Mouse (Mus musculus): ENCODE results near the gene Hipk2. TPM values are rescaled to one million over a fixed set of nuclear protein-coding genes. Genes with fewer than 3 reads are reported as not detected.

Gene Hipk2
- polyA plus RNA-seq, 1 experiment from 2014 or later: 12.7 TPM

DNA sequence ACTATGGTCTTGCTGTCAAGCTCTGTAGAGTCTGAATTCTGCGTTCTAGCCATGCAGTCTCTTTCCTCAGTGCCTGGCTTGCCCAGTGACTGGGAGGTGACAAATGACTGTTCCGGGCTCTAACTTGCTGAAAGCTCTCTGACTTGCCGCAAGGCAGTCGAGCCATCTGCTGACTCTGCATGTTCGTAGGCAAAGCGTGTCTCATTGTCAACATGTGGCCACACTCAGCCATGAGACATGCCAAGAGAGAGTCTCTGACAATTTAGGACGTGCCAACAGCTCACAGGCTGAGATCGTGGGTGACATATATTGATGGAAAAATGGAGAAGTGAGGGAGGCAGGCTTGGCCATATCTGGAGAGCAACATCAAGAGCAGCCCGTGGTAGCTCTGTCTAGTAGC lies 36.9 kb upstream of the Hipk2 start:
- Histone ChIP-seq H3K27me3 (ENCODE audit: control insufficient read depth, insufficient read depth, low read length) (no peaks in the 10 kb centered on the region), H3K4me3 (ENCODE audit: low read depth, low read length) (no peak overlapping the region), H3K9me3 (replicated peaks; ENCODE audit: control insufficient read depth, low read length) (no peaks in the 10 kb centered on the region), H3K4me1 (ENCODE audit: control insufficient read depth, insufficient read depth, low read length) (no peaks in the 10 kb centered on the region), H3K4me2 (ENCODE audit: low read depth, low read length) (no peak overlapping the region), H3K36me3 (replicated peaks; ENCODE audit: control insufficient read depth, insufficient read depth, low read depth, low read length) (no peaks in the 10 kb centered on the region), H3K27ac (replicated peaks; ENCODE audit: low read depth, low read length) (no peak overlapping the region), H3K9ac (replicated peaks; ENCODE audit: low read length) (no peak overlapping the region)
- 84% methylated on average over 9 of the region's 9 CpGs for WGBS
- DNase-seq (ENCODE audit: low spot score): no peak
- ATAC-seq (replicated peaks; ENCODE audit: insufficient number of reproducible peaks, low FRiP score, low TSS enrichment, low read depth): no peak

DNA sequence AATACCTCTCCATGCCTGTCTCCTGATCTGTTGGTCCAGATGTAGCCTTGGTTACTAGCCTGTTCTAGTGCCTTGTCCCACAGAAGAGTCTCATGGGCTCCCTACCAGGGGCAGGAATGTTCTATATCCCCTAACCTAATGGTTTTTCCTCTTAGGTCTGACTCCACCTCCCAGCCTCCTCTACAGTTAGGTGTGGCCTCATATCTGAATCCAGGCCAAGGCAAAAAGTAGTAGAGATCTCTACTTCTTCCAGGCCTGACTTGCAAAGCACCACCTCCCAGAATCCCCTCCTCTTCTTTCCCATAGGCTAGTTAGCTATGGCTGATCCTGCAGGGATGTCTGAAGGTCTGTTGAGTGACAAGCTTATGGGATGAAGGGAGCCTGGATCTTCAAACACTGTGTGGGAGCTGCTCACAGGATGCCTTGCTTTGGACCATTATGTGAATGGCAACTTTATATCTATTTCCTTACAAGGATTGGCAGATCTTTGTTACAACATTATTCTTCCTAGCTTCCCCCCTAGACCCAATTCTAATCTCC lies 36.2 kb upstream of the Hipk2 start:
- H3K27me3 ChIP-seq (ENCODE audit: control insufficient read depth, insufficient read depth, low read length): no peaks in the 10 kb centered on the region
- H3K27ac ChIP-seq (replicated peaks; ENCODE audit: low read depth, low read length): no peak overlapping the region
- H3K9me3 ChIP-seq (replicated peaks; ENCODE audit: control insufficient read depth, low read length): no peaks in the 10 kb centered on the region
- H3K9ac ChIP-seq (replicated peaks; ENCODE audit: low read length): no peak overlapping the region
- no peaks in the 10 kb centered on the region for H3K4me1 ChIP-seq (ENCODE audit: control insufficient read depth, insufficient read depth, low read length)
- no peak overlapping the region for H3K4me3 ChIP-seq (ENCODE audit: low read depth, low read length)
- ATAC-seq (replicated peaks; ENCODE audit: insufficient number of reproducible peaks, low FRiP score, low TSS enrichment, low read depth) (no peak), DNase-seq (ENCODE audit: low spot score) (no peak)
- no peak overlapping the region for H3K4me2 ChIP-seq (ENCODE audit: low read depth, low read length)
- H3K36me3 ChIP-seq (replicated peaks; ENCODE audit: control insufficient read depth, insufficient read depth, low read depth, low read length): no peaks in the 10 kb centered on the region

DNA sequence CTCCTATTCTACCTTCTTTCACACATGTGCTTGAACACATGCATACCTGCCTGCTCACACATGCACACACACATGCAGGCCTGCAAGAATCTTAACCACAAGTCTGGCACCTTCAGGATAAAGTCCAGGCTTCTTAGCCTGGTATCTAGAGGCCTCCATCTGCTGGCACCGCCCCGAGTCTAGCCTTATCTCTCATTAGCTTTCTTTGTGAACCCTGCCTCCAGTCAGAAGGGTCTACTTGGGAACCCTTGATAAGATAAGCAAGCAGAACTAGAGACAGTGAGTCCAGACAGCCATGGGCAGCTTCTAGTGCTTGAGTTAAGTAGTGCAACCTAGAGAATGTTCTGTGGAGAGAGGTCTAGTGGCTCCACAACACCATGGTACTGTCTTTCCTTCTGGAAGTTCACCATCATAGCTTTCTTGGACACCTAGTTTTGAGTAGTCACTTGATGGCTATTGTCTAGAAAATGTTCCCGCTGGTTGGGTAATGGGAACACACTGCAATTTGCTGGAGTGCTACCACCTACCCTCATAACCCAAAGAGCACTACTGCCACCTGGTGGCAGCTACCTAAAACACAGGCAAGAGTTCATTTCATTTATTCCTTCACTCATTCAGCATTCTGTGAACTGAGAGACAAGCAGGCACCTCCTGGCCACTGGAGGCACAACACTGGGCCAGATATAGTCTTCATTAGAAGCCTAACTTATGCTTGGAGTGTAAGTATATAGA lies 35.0 kb upstream of the Hipk2 start:
- no peaks in the 10 kb centered on the region for H3K4me1 ChIP-seq (ENCODE audit: control insufficient read depth, insufficient read depth, low read length)
- no peak overlapping the region for H3K4me2 ChIP-seq (ENCODE audit: low read depth, low read length)
- H3K36me3 ChIP-seq (replicated peaks; ENCODE audit: control insufficient read depth, insufficient read depth, low read depth, low read length): no peaks in the 10 kb centered on the region
- no peaks in the 10 kb centered on the region for H3K9me3 ChIP-seq (replicated peaks; ENCODE audit: control insufficient read depth, low read length)
- 66% methylated on average over 3 of the region's 3 CpGs for WGBS
- peak; percentile 80 for DNase-seq (ENCODE audit: low spot score)
- ATAC-seq (replicated peaks; ENCODE audit: insufficient number of reproducible peaks, low FRiP score, low TSS enrichment, low read depth): 0 out of 2 replicates have a peak, but pooled peaks have one; percentile 62
- no peak overlapping the region for H3K9ac ChIP-seq (replicated peaks; ENCODE audit: low read length)
- H3K27ac ChIP-seq (replicated peaks; ENCODE audit: low read depth, low read length): no peak overlapping the region
- no peaks in the 10 kb centered on the region for H3K27me3 ChIP-seq (ENCODE audit: control insufficient read depth, insufficient read depth, low read length)
- no peak overlapping the region for H3K4me3 ChIP-seq (ENCODE audit: low read depth, low read length)

DNA sequence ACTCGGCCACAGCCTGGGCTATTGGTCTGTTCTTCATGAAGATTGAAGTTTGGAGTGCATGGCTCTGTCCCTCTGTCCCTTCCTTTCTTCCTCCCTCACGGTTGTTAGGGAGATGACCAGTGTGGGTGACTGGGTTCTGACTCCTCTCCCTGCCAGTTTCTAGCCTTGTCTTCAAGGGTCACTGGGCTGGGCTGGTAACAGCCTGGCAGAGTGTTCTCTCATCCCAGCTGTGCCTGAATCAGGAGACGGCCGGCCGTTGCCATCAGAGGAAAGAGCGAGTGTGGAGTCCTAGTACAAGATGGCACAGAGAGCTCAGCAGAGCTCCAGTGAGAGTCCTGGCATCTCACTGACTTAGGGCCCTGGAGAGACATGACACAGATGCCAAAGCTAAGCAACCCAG lies 32.4 kb upstream of the Hipk2 start:
- DNase-seq (ENCODE audit: low spot score): no peak
- H3K9me3 ChIP-seq (replicated peaks; ENCODE audit: control insufficient read depth, low read length): no peaks in the 10 kb centered on the region
- H3K4me1 ChIP-seq (ENCODE audit: control insufficient read depth, insufficient read depth, low read length): no peaks in the 10 kb centered on the region
- no peak overlapping the region for H3K27ac ChIP-seq (replicated peaks; ENCODE audit: low read depth, low read length)
- ATAC-seq (replicated peaks; ENCODE audit: insufficient number of reproducible peaks, low FRiP score, low TSS enrichment, low read depth): no peak
- H3K4me3 ChIP-seq (ENCODE audit: low read depth, low read length): no peak overlapping the region
- H3K36me3 ChIP-seq (replicated peaks; ENCODE audit: control insufficient read depth, insufficient read depth, low read depth, low read length): no peaks in the 10 kb centered on the region
- no peak overlapping the region for H3K4me2 ChIP-seq (ENCODE audit: low read depth, low read length)
- H3K9ac ChIP-seq (replicated peaks; ENCODE audit: low read length): no peak overlapping the region
- no peaks in the 10 kb centered on the region for H3K27me3 ChIP-seq (ENCODE audit: control insufficient read depth, insufficient read depth, low read length)
- 87% methylated on average over 6 of the region's 6 CpGs for WGBS

DNA sequence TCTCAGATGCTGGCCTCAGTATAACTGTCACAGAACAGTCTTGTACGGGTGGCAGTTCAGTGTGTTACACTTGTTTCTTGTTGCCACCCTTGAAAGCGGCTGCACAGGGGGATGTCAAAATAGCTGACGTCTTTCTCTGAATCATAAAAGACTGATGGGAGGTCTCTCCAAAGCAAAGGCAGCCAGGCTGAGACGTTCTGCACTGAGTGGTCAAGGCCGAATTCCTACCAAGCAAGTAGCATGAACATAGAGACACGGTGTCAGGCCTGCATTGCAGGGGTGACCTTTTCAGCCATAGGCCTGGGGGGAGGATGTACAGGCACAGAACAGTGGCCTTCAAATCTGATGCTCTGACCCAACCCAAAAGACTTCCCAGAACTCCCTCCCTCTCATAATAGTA lies 30.0 kb upstream of the Hipk2 start:
- no peak for ATAC-seq (replicated peaks; ENCODE audit: insufficient number of reproducible peaks, low FRiP score, low TSS enrichment, low read depth)
- H3K27ac ChIP-seq (replicated peaks; ENCODE audit: low read depth, low read length): no peak overlapping the region
- no peaks in the 10 kb centered on the region for H3K4me1 ChIP-seq (ENCODE audit: control insufficient read depth, insufficient read depth, low read length)
- H3K4me3 ChIP-seq (ENCODE audit: low read depth, low read length): no peak overlapping the region
- no peak for DNase-seq (ENCODE audit: low spot score)
- H3K9me3 ChIP-seq (replicated peaks; ENCODE audit: control insufficient read depth, low read length): no peaks in the 10 kb centered on the region
- WGBS: 81% methylated on average over 6 of the region's 6 CpGs
- no peaks in the 10 kb centered on the region for H3K27me3 ChIP-seq (ENCODE audit: control insufficient read depth, insufficient read depth, low read length)
- H3K4me2 ChIP-seq (ENCODE audit: low read depth, low read length): no peak overlapping the region
- no peak overlapping the region for H3K9ac ChIP-seq (replicated peaks; ENCODE audit: low read length)
- no peaks in the 10 kb centered on the region for H3K36me3 ChIP-seq (replicated peaks; ENCODE audit: control insufficient read depth, insufficient read depth, low read depth, low read length)

DNA sequence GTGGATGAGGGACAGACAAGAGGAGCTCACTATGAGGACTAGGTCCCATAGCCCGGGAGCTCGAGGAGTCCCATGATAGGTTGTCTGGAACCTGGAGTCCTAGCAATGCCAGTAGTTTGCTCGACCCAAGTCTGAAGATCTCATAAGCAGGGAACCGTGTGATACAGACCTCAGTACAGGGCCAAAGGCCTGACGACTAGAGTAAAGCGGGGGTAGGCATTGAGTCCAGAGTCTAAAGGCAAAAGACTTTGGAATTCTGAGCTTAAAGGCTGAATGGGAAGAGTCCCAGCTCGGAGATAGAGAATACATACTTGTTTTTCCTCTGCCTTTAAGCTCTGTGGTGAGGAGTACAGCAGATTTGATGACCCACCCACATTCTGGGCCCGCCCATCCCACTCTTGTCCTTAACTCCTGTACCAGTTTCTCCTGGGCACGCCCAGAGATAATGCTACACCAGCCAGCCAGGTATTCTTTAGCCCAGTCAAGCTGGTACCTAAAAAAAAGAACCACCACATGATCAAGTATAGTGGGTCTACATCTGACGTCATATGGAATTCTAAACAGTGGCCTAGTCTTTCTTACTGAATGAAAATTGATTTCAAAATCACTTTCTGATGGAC lies 27.0 kb upstream of the Hipk2 start:
- ATAC-seq (replicated peaks; ENCODE audit: insufficient number of reproducible peaks, low FRiP score, low TSS enrichment, low read depth): no peak
- H3K27me3 ChIP-seq (ENCODE audit: control insufficient read depth, insufficient read depth, low read length): no peaks in the 10 kb centered on the region
- 85% methylated on average over 10 of the region's 10 CpGs for WGBS

DNA sequence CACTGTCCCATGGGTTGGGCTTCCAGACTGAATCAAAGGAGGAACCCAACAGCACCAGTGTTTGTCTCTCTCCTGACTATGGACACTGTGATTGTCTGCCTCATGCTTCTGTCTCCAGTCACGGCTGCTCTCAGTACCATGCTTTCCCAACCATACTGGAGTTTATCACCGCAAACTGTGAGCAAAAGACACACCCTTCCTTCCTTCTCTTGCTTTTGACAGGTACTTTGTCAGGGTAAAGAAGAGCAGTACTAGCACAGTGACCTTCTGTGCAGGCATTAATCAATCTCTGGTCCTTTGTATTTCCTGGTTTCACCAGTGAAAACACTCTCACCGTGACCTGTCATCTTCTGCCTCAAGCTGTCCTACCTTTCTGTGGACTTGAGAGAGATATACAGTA lies 25.7 kb upstream of the Hipk2 start:
- ATAC-seq (replicated peaks; ENCODE audit: insufficient number of reproducible peaks, low FRiP score, low TSS enrichment, low read depth): no peak
- H3K9me3 ChIP-seq (replicated peaks; ENCODE audit: control insufficient read depth, low read length): no peaks in the 10 kb centered on the region
- no peak overlapping the region for H3K9ac ChIP-seq (replicated peaks; ENCODE audit: low read length)
- no peaks in the 10 kb centered on the region for H3K4me1 ChIP-seq (ENCODE audit: control insufficient read depth, insufficient read depth, low read length)
- no peaks in the 10 kb centered on the region for H3K27me3 ChIP-seq (ENCODE audit: control insufficient read depth, insufficient read depth, low read length)
- no peak overlapping the region for H3K27ac ChIP-seq (replicated peaks; ENCODE audit: low read depth, low read length)
- 85% methylated on average over 3 of the region's 3 CpGs for WGBS
- H3K4me3 ChIP-seq (ENCODE audit: low read depth, low read length): no peak overlapping the region
- H3K4me2 ChIP-seq (ENCODE audit: low read depth, low read length): no peak overlapping the region
- no peak for DNase-seq (ENCODE audit: low spot score)
- no peaks in the 10 kb centered on the region for H3K36me3 ChIP-seq (replicated peaks; ENCODE audit: control insufficient read depth, insufficient read depth, low read depth, low read length)

More for the DNA sequence above, 27.0 kb upstream of the Hipk2 start:
- Histone ChIP-seq H3K27ac (replicated peaks; ENCODE audit: low read depth, low read length) (no peak overlapping the region), H3K9me3 (replicated peaks; ENCODE audit: control insufficient read depth, low read length) (no peaks in the 10 kb centered on the region), H3K4me1 (ENCODE audit: control insufficient read depth, insufficient read depth, low read length) (no peaks in the 10 kb centered on the region), H3K4me3 (ENCODE audit: low read depth, low read length) (no peak overlapping the region), H3K36me3 (replicated peaks; ENCODE audit: control insufficient read depth, insufficient read depth, low read depth, low read length) (no peaks in the 10 kb centered on the region), H3K4me2 (ENCODE audit: low read depth, low read length) (no peak overlapping the region), H3K9ac (replicated peaks; ENCODE audit: low read length) (no peak overlapping the region)
- DNase-seq (ENCODE audit: low spot score): no peak

DNA sequence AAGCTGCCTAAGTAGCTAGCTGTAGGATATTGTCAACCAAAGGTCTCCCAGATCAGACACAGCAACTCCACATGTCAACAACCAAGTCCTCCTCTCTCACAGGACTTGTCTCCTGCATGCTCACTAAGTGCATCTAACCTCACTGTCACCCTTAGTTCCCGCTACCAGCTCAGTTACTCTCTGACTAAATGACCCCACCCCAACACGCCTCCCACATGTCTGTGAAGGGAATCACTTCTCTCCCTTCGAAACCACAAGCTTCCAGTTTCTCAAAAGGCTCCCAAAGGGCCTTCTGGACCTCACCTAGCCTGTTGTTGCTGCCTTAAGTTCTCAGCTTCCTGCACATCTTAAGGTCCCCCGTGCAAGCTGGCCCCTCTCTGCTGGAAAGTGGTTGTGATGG lies 25.2 kb upstream of the Hipk2 start:
- H3K9me3 ChIP-seq (replicated peaks; ENCODE audit: control insufficient read depth, low read length): no peaks in the 10 kb centered on the region
- ATAC-seq (replicated peaks; ENCODE audit: insufficient number of reproducible peaks, low FRiP score, low TSS enrichment, low read depth) (no peak), DNase-seq (ENCODE audit: low spot score) (no peak)
- no peak overlapping the region for H3K9ac ChIP-seq (replicated peaks; ENCODE audit: low read length)
- no peaks in the 10 kb centered on the region for H3K4me1 ChIP-seq (ENCODE audit: control insufficient read depth, insufficient read depth, low read length)
- H3K4me3 ChIP-seq (ENCODE audit: low read depth, low read length): no peak overlapping the region
- no peaks in the 10 kb centered on the region for H3K36me3 ChIP-seq (replicated peaks; ENCODE audit: control insufficient read depth, insufficient read depth, low read depth, low read length)
- H3K4me2 ChIP-seq (ENCODE audit: low read depth, low read length): no peak overlapping the region
- 86% methylated on average over 4 of the region's 4 CpGs for WGBS
- H3K27me3 ChIP-seq (ENCODE audit: control insufficient read depth, insufficient read depth, low read length): no peaks in the 10 kb centered on the region
- no peak overlapping the region for H3K27ac ChIP-seq (replicated peaks; ENCODE audit: low read depth, low read length)

Measured in embryonic facial prominence, embryonic 11.5 days (tissue).